Mouse (Mus musculus): ENCODE data around the gene Ywhah.

GRCm38 (mm10) chr5:32989959-32990640 is 28.5 kb upstream of the Ywhah start:
- TF ChIP-seq CTCF (IDR thresholded peaks at IDR 0.05; ENCODE audit: low read depth), result no peak
- no peak for TF ChIP-seq EP300 (IDR thresholded peaks at IDR 0.05; ENCODE audit: low read depth)
